Mouse (Mus musculus) limb, embryonic 13.5 days (tissue): ENCODE measurements at regions not wholly inside any gene's neighbourhood (a gene's known extent, or its start where the extent isn't known, plus 50 kb on each side); places are given as distances from the start of the nearest gene placed in this dataset.
"Not testable (repeated sequence)": the region's sequence is repeated elsewhere in the genome, so short reads cannot be mapped to it uniquely, and the experiment has no call there.

Experiments used
- ATAC-seq: fragments of 200-750 bp; cut with Nextera tagmentation; 2 replicates; pipeline ENCODE4 v1.8.0; 2017; ENCODE audit warnings: low read depth, moderate number of reproducible peaks, moderate TSS enrichment; ENCODE audit not compliant: low FRiP score
- H3K27ac ChIP-seq: fragments of 300-500 bp; sonication (generic); 2 replicates; pipeline ENCODE4 v1.5.1; 2015; ENCODE audit warnings: inconsistent platforms, mild to moderate bottlenecking, moderate library complexity
- H3K27me3 ChIP-seq: fragments of 300-500 bp; sonication (generic); 2 replicates; pipeline ENCODE4 v1.6.1; 2015; ENCODE audit warnings: mild to moderate bottlenecking, inconsistent platforms
- H3K36me3 ChIP-seq: fragments of 300-500 bp; sonication (generic); 2 replicates; pipeline ENCODE4 v1.6.1; 2015; ENCODE audit warnings: inconsistent platforms, mild to moderate bottlenecking, moderate library complexity
- H3K4me1 ChIP-seq: fragments of 300-500 bp; sonication (generic); 2 replicates; pipeline ENCODE4 v1.6.1; 2015; ENCODE audit warnings: inconsistent platforms
- H3K4me2 ChIP-seq: fragments of 300-500 bp; sonication (generic); replicated peaks from 2 replicates; pipeline ENCODE4 v1.6.1; 2015; ENCODE audit warnings: inconsistent platforms, mild to moderate bottlenecking, moderate library complexity
- H3K4me3 ChIP-seq: fragments of 300-500 bp; sonication (generic); 2 replicates; pipeline ENCODE4 v1.5.1; 2015; ENCODE audit warnings: moderate library complexity, mild to moderate bottlenecking, inconsistent platforms
- H3K9ac ChIP-seq: fragments of 300-500 bp; sonication (generic); 2 replicates; pipeline ENCODE4 v1.6.1; 2015; ENCODE audit warnings: mild to moderate bottlenecking, inconsistent platforms
- H3K9me3 ChIP-seq: fragments of 300-500 bp; sonication (generic); 2 replicates; pipeline ENCODE4 v1.6.1; 2016; ENCODE audit warnings: inconsistent platforms
- WGBS: fragments of 180-500 bp; shearing (Covaris S2); methylation state at CpG from one replicate; pipeline ENCODE4 v1.1.7; 2015; 5-methylcytosine and 5-hydroxymethylcytosine counted together

- Histone ChIP-seq H3K9ac (no peak overlapping the region), H3K36me3 (no peaks in the 10 kb centered on the region), H3K4me2 (no peak overlapping the region), H3K4me1 (peaks cover 20% of the 10 kb centered on the region), H3K9me3 (no peaks in the 10 kb centered on the region), H3K27me3 (peaks cover 36% of the 10 kb centered on the region), H3K27ac (no peak overlapping the region), H3K4me3 (no peak overlapping the region)
- 67% methylated on average over 10 of the region's 10 CpGs for WGBS
- no peak for ATAC-seq
These were observed 100.6 kb upstream of the Plcl2 start for GRCm38 (mm10) chr17:50408581-50408980.

GRCm38 (mm10) chr17:50409271-50409670 is 99.9 kb upstream of the Plcl2 start:
- H3K9me3 ChIP-seq: no peaks in the 10 kb centered on the region
- WGBS: 96% methylated on average over 3 of the region's 3 CpGs
- H3K9ac ChIP-seq: no peak overlapping the region
- no peak for ATAC-seq
- H3K4me3 ChIP-seq: no peak overlapping the region
- H3K36me3 ChIP-seq: no peaks in the 10 kb centered on the region
- peaks cover 20% of the 10 kb centered on the region for H3K4me1 ChIP-seq
- H3K27ac ChIP-seq: no peak overlapping the region
- H3K27me3 ChIP-seq: peaks cover 31% of the 10 kb centered on the region
- H3K4me2 ChIP-seq: no peak overlapping the region

- H3K9ac ChIP-seq: no peak overlapping the region
- no peaks in the 10 kb centered on the region for H3K9me3 ChIP-seq
- H3K4me1 ChIP-seq: peaks cover 20% of the 10 kb centered on the region
- H3K4me3 ChIP-seq: no peak overlapping the region
- no peak overlapping the region for H3K4me2 ChIP-seq
- no peaks in the 10 kb centered on the region for H3K36me3 ChIP-seq
- 91% methylated on average over 8 of the region's 8 CpGs for WGBS
- no peak for ATAC-seq
- peaks cover 25% of the 10 kb centered on the region for H3K27me3 ChIP-seq
- H3K27ac ChIP-seq: no peak overlapping the region
These were observed 99.3 kb upstream of the Plcl2 start for GRCm38 (mm10) chr17:50409895-50410294.

GRCm38 (mm10) chr17:50410296-50410695 is 98.9 kb upstream of the Plcl2 start:
- no peaks in the 10 kb centered on the region for H3K9me3 ChIP-seq
- WGBS: 100% methylated on average over 3 of the region's 3 CpGs
- no peak for ATAC-seq

GRCm38 (mm10) chr17:50412446-50412845 is 96.8 kb upstream of the Plcl2 start:
- no peak overlapping the region for H3K27ac ChIP-seq
- 91% methylated on average over 5 of the region's 5 CpGs for WGBS
- peaks cover 9% of the 10 kb centered on the region for H3K4me1 ChIP-seq
- no peak overlapping the region for H3K9ac ChIP-seq
- H3K4me3 ChIP-seq: no peak overlapping the region
- no peak for ATAC-seq
- no peaks in the 10 kb centered on the region for H3K36me3 ChIP-seq
- peaks cover 13% of the 10 kb centered on the region; the same call in 1 of the 2 replicates for H3K27me3 ChIP-seq
- no peaks in the 10 kb centered on the region; the same call in 1 of the 2 replicates for H3K9me3 ChIP-seq
- H3K4me2 ChIP-seq: no peak overlapping the region

More at GRCm38 (mm10) chr17:50410296-50410695, 98.9 kb upstream of the Plcl2 start:
- H3K27me3 ChIP-seq: peaks cover 21% of the 10 kb centered on the region
- no peaks in the 10 kb centered on the region for H3K36me3 ChIP-seq
- H3K4me2 ChIP-seq: no peak overlapping the region
- H3K27ac ChIP-seq: no peak overlapping the region
- no peak overlapping the region for H3K9ac ChIP-seq
- no peak overlapping the region for H3K4me3 ChIP-seq
- H3K4me1 ChIP-seq: peaks cover 20% of the 10 kb centered on the region

- Histone ChIP-seq H3K36me3 (no peaks in the 10 kb centered on the region), H3K4me2 (no peak overlapping the region), H3K9me3 (peaks cover 7% of the 10 kb centered on the region; the same call in 1 of the 2 replicates), H3K4me3 (no peak overlapping the region), H3K27me3 (peaks cover 5% of the 10 kb centered on the region; the same call in 1 of the 2 replicates), H3K27ac (no peak overlapping the region), H3K4me1 (no peaks in the 10 kb centered on the region), H3K9ac (no peak overlapping the region)
- no peak for ATAC-seq
- WGBS: 86% methylated on average over 5 of the region's 5 CpGs
These were observed 95.3 kb upstream of the Plcl2 start for GRCm38 (mm10) chr17:50413916-50414315.

- Histone ChIP-seq H3K4me2 (no peak overlapping the region), H3K27ac (no peak overlapping the region), H3K9ac (no peak overlapping the region), H3K4me1 (no peaks in the 10 kb centered on the region), H3K9me3 (peaks cover 7% of the 10 kb centered on the region; the same call in 1 of the 2 replicates), H3K36me3 (no peaks in the 10 kb centered on the region), H3K27me3 (no peaks in the 10 kb centered on the region), H3K4me3 (no peak overlapping the region)
- ATAC-seq: no peak
- 77% methylated on average over 2 of the region's 2 CpGs for WGBS
These were observed 93.7 kb upstream of the Plcl2 start for GRCm38 (mm10) chr17:50415331-50416005.

- Histone ChIP-seq H3K4me2 (no peak overlapping the region), H3K4me3 (no peak overlapping the region), H3K27ac (no peak overlapping the region), H3K4me1 (no peaks in the 10 kb centered on the region), H3K9ac (no peak overlapping the region), H3K36me3 (no peaks in the 10 kb centered on the region), H3K27me3 (no peaks in the 10 kb centered on the region), H3K9me3 (peaks cover 7% of the 10 kb centered on the region; the same call in 1 of the 2 replicates)
- ATAC-seq: no peak
- WGBS: 65% methylated on average over 1 of the region's 1 CpGs
These were observed 93.1 kb upstream of the Plcl2 start for GRCm38 (mm10) chr17:50416119-50416518.

- H3K27ac ChIP-seq: no peak overlapping the region
- H3K36me3 ChIP-seq: no peaks in the 10 kb centered on the region
- WGBS: 62% methylated on average over 3 of the region's 3 CpGs
- H3K4me3 ChIP-seq: no peak overlapping the region
- H3K4me1 ChIP-seq: no peaks in the 10 kb centered on the region
- peaks cover 7% of the 10 kb centered on the region; the same call in 1 of the 2 replicates for H3K9me3 ChIP-seq
- H3K27me3 ChIP-seq: no peaks in the 10 kb centered on the region
- H3K9ac ChIP-seq: no peak overlapping the region
- H3K4me2 ChIP-seq: no peak overlapping the region
- ATAC-seq: no peak
These were observed 92.6 kb upstream of the Plcl2 start for GRCm38 (mm10) chr17:50416538-50417113.

GRCm38 (mm10) chr17:50418863-50419383 is 90.3 kb upstream of the Plcl2 start:
- WGBS: 62% methylated on average over 3 of the region's 3 CpGs
- no peak overlapping the region for H3K27ac ChIP-seq
- no peak overlapping the region for H3K9ac ChIP-seq
- H3K4me2 ChIP-seq: no peak overlapping the region
- H3K27me3 ChIP-seq: no peaks in the 10 kb centered on the region
- H3K36me3 ChIP-seq: no peaks in the 10 kb centered on the region
- ATAC-seq: no peak
- no peak overlapping the region for H3K4me3 ChIP-seq
- peaks cover 7% of the 10 kb centered on the region; the same call in 1 of the 2 replicates for H3K9me3 ChIP-seq
- no peaks in the 10 kb centered on the region for H3K4me1 ChIP-seq

- H3K4me3 ChIP-seq, H3K36me3 ChIP-seq: not testable (repeated sequence)
These were observed 89.7 kb upstream of the Plcl2 start for GRCm38 (mm10) chr17:50419551-50419950.

GRCm38 (mm10) chr17:50419966-50420365 is 89.2 kb upstream of the Plcl2 start:
- H3K9me3 ChIP-seq: peaks cover 7% of the 10 kb centered on the region; the same call in 1 of the 2 replicates
- ATAC-seq: peak; percentile 71
- no peak overlapping the region for H3K4me2 ChIP-seq

More at GRCm38 (mm10) chr17:50419551-50419950, 89.7 kb upstream of the Plcl2 start:
- not testable (repeated sequence) for ATAC-seq, H3K9me3 ChIP-seq, H3K9ac ChIP-seq, H3K27ac ChIP-seq, H3K4me2 ChIP-seq, H3K4me1 ChIP-seq, H3K27me3 ChIP-seq

More at GRCm38 (mm10) chr17:50419966-50420365, 89.2 kb upstream of the Plcl2 start:
- no peaks in the 10 kb centered on the region for H3K4me1 ChIP-seq
- H3K4me3 ChIP-seq: no peak overlapping the region
- no peak overlapping the region for H3K27ac ChIP-seq
- 88% methylated on average over 12 of the region's 12 CpGs for WGBS
- H3K27me3 ChIP-seq: no peaks in the 10 kb centered on the region
- H3K36me3 ChIP-seq: no peaks in the 10 kb centered on the region
- no peak overlapping the region for H3K9ac ChIP-seq
